Mouse (Mus musculus) heart, embryonic 13.5 days (tissue): ENCODE measurements around the gene Atg2a. TPM values are rescaled to one million over a fixed set of nuclear protein-coding genes. Genes with fewer than 3 reads are reported as not detected.
A peak's percentile ranks its signal among the peaks of the same experiment; 100 is the strongest.

Experiments used
- ATAC-seq: fragments of 200-750 bp; cut with Nextera tagmentation; 2 replicates; pipeline ENCODE4 v1.8.0; 2017; ENCODE audit warnings: moderate TSS enrichment; ENCODE audit not compliant: insufficient number of reproducible peaks, low FRiP score, low TSS enrichment; ENCODE audit errors: extremely low read depth
- H3K27ac ChIP-seq: fragments of 300-500 bp; sonication (generic); replicated peaks from 2 replicates; pipeline ENCODE4 v1.5.1; 2015; ENCODE audit warnings: moderate library complexity, mild to moderate bottlenecking, inconsistent platforms
- H3K27me3 ChIP-seq: fragments of 300-500 bp; sonication (generic); replicated peaks from 2 replicates; pipeline ENCODE4 v1.6.1; 2015; ENCODE audit warnings: mild to moderate bottlenecking, inconsistent platforms
- H3K36me3 ChIP-seq: fragments of 300-500 bp; sonication (generic); 2 replicates; pipeline ENCODE4 v1.6.1; 2015; ENCODE audit warnings: mild to moderate bottlenecking, inconsistent platforms
- H3K4me1 ChIP-seq: fragments of 300-500 bp; sonication (generic); 2 replicates; pipeline ENCODE4 v1.6.1; 2015; ENCODE audit warnings: inconsistent platforms
- H3K4me2 ChIP-seq: fragments of 300-500 bp; sonication (generic); 2 replicates; pipeline ENCODE4 v1.6.1; 2015; ENCODE audit warnings: inconsistent platforms, mild to moderate bottlenecking, moderate library complexity
- H3K4me3 ChIP-seq: fragments of 300-500 bp; sonication (generic); 2 replicates; pipeline ENCODE4 v1.5.1; 2015; ENCODE audit warnings: moderate library complexity, mild to moderate bottlenecking, inconsistent platforms
- H3K9ac ChIP-seq: fragments of 300-500 bp; sonication (generic); 2 replicates; pipeline ENCODE4 v1.6.1; 2015; ENCODE audit warnings: inconsistent platforms, mild to moderate bottlenecking, moderate library complexity
- H3K9me3 ChIP-seq: fragments of 300-500 bp; sonication (generic); 2 replicates; pipeline ENCODE4 v1.6.1; 2016; ENCODE audit warnings: inconsistent platforms
- WGBS: fragments of 180-500 bp; shearing (Covaris S2); methylation state at CpG from one replicate; pipeline ENCODE4 v1.1.7; 2015; ENCODE audit warnings: mixed read lengths; 5-methylcytosine and 5-hydroxymethylcytosine counted together
- polyA plus RNA-seq: library from polyadenylated mRNA; unstranded; fragments of >200 nt; fragmentation: Nextera tagmentation; extraction: Ambion mirVana; gene quantifications from 2 replicates; pipeline ENCODE4 v1.2.1, GENCODE M21; 2015

Gene Atg2a
- polyA plus RNA-seq, 1 experiment from 2014 or later = 7.1 TPM

DNA sequence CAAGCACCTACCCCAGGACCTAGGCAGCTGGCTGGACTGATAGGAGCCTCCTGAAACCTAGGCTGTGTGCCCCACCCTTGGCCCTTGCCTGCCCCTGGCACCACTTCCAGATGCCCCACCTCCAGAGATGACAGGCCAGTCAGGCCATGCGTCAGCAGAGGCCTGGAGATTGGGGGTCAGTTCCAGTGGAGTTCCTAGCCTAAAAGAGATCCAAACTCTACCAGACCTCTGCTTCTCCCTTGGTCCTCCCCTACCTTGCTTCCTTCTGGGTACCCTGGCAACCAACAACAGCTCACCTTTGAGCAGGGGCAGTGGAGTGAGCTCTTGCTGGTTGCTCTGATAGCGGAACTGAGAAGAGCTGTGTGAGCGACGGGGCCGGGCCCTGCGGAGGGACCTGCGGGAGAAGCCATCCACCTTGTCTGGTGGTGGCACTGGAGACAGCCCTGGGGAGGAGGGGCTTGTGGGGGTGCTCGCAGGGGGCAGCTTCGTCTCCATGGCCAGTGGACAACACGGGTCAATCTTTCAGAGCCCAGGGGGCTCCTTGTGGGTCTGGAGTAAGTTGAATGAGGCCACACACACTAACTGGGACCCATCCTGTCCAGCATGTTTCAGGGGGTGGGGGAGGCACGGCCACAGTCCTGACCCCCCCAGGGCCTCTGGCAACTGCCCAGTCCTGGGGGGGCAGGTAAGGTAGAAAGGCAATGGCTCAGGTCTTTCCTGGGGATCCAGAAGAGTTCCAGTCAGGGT lies 7.0 kb upstream of the Atg2a start:
- peak overlapping the region; percentile 94 for H3K9ac ChIP-seq
- WGBS = 62% methylated on average over 11 of the region's 11 CpGs
- peaks cover 25% of the 10 kb centered on the region for H3K4me1 ChIP-seq
- peak overlapping the region; percentile 88 for H3K4me2 ChIP-seq
- no peaks in the 10 kb centered on the region for H3K9me3 ChIP-seq
- no peak overlapping the region for H3K27ac ChIP-seq
- no peaks in the 10 kb centered on the region for H3K27me3 ChIP-seq
- H3K4me3 ChIP-seq = peak overlapping the region; percentile 88
- peaks cover 42% of the 10 kb centered on the region for H3K36me3 ChIP-seq
- ATAC-seq = no peak

DNA sequence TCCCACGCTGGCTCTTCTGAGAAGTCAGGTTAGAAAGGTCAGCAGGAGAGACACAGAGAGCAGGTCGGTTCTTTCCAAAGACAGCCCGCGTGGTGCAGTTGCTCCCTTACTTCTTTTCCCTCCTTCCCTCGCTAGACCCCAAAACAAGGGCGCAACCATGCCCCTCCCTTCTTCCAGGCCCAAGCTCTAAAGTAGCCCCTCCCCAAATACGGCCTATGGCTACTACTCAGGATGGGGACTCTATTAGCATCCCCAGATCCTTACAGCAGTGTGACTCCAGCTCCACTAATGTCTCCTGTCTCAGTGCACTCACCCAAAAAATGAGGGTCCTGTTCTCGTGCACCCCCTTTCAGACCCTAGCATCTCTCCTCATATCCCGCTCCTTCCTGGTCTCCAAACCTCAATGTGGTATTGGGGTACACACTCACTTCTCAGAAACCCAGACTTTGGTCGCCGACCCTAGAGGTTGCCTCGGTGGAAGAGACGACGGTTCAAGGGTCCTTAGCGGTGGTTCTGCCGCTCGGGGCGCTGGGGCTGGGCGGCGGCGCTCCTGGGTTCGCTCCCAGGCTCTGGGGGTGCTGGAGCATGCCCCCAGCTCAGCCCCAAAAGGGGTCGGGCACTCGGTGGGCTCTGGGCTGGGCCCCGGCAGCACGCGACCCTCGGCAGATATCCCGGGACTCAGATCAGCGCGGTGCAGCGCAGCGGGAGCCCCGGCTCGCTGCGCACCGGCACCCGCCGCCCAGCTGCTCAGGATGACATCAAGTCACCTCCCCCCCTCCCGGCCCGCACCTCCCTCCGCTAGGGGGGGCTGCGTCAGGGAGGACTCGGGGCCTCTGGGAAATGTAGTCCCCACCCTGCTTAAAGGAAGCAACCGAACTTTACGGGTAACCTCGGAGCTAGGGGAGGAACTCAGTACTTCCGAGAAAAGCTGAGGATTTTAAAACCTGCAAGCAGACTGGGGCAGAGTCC lies 6.1 kb upstream of the Atg2a start, which contains the start of gene Ppp2r5b:
Ppp2r5b (minus strand) TSS at position 789 of the 969 bp plus-strand sequence.
- peaks cover 30% of the 10 kb centered on the region for H3K4me1 ChIP-seq
- peaks cover 33% of the 10 kb centered on the region for H3K36me3 ChIP-seq
- no peaks in the 10 kb centered on the region for H3K27me3 ChIP-seq
- 3% methylated on average over 48 of the region's 48 CpGs for WGBS
- H3K9me3 ChIP-seq = no peaks in the 10 kb centered on the region
- peak within 1 kb of the TSS; percentile 94 for H3K9ac ChIP-seq
- peak; percentile 84 for ATAC-seq
- H3K4me2 ChIP-seq = peak within 1 kb of the TSS; percentile 88
- peak within 1 kb of the TSS; percentile 88 for H3K4me3 ChIP-seq
- H3K27ac ChIP-seq = peak within 1 kb of the TSS; percentile 98

DNA sequence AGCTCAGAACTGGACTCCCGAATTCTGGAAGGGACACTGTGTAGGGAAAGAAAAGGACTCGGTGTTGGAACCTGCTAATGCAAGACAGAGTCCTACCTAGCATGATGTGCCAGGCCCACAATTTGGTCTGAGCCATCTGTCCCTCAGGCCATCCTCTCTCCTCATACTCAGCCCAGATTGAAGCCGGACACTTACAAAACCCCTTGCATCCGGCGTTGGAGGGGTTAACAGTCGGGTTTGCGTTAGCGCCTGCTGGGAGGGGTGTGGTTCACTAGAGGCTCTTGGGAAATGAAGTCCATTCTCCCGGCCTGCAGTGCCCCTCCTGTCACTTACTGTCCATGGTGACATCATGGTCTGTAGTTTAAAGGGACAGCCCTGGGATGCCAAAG lies 5.4 kb upstream of the Atg2a start:
- peak overlapping the region; percentile 88 for H3K4me3 ChIP-seq
- peak overlapping the region; percentile 94 for H3K9ac ChIP-seq
- H3K4me2 ChIP-seq = peak overlapping the region; percentile 88
- WGBS = 0% methylated on average over 9 of the region's 9 CpGs
- H3K27me3 ChIP-seq = no peaks in the 10 kb centered on the region
- peaks cover 34% of the 10 kb centered on the region for H3K4me1 ChIP-seq
- peak overlapping the region; percentile 98 for H3K27ac ChIP-seq
- H3K9me3 ChIP-seq = no peaks in the 10 kb centered on the region
- peaks cover 26% of the 10 kb centered on the region for H3K36me3 ChIP-seq
- peak; percentile 87 for ATAC-seq

GRCm38 (mm10) chr19:6236842-6237241 lies 4.6 kb upstream of the Atg2a start:
- Histone ChIP-seq H3K27me3 (no peaks in the 10 kb centered on the region), H3K36me3 (peaks cover 18% of the 10 kb centered on the region), H3K4me2 (peak overlapping the region; percentile 88; the same call in 1 of the 2 replicates), H3K9me3 (no peaks in the 10 kb centered on the region), H3K9ac (no peak overlapping the region), H3K4me3 (no peak overlapping the region), H3K27ac (no peak overlapping the region), H3K4me1 (peaks cover 34% of the 10 kb centered on the region)
- WGBS = 63% methylated on average over 7 of the region's 7 CpGs
- ATAC-seq = no peak

- no peak for ATAC-seq
- Histone ChIP-seq H3K27ac (no peak overlapping the region), H3K4me2 (no peak overlapping the region), H3K27me3 (no peaks in the 10 kb centered on the region), H3K9ac (no peak overlapping the region), H3K36me3 (peaks cover 4% of the 10 kb centered on the region; the same call in 1 of the 2 replicates), H3K9me3 (no peaks in the 10 kb centered on the region), H3K4me1 (peaks cover 43% of the 10 kb centered on the region), H3K4me3 (no peak overlapping the region)
These were observed 2.7 kb upstream of the Atg2a start for GRCm38 (mm10) chr19:6238740-6239139.

DNA sequence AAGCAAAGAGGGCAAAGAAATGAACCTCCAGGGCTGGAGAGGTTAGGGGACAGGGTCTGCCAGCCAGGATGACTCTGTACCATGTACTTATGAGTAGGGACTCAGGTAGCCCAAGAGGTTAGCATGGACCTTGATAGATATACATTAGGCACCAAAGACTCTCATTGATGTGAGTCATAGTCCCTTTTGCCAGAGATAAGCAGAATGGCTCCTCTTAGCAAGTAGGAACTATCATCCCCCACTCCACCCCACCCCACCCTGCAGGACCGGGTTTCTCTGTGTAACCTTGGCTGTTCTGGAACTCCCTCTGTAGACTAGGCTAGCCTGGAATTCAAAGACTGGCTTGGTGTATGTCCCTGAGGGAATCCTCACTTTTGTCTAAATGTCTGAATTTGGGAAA lies 1.3 kb upstream of the Atg2a start:
- Histone ChIP-seq H3K36me3 (peaks cover 16% of the 10 kb centered on the region), H3K27ac (peak overlapping the region; percentile 13; the same call in 1 of the 2 replicates)
- no peak for ATAC-seq

GRCm38 (mm10) chr19:6240725-6241124 lies 743 bp upstream of the Atg2a start:
- Histone ChIP-seq H3K9ac (peak overlapping the region; percentile 48), H3K9me3 (no peaks in the 10 kb centered on the region), H3K27ac (peak overlapping the region; percentile 60), H3K4me1 (peaks cover 28% of the 10 kb centered on the region), H3K4me3 (peak overlapping the region; percentile 81), H3K36me3 (peaks cover 21% of the 10 kb centered on the region), H3K4me2 (peak overlapping the region; percentile 96), H3K27me3 (no peaks in the 10 kb centered on the region)
- 30% methylated on average over 5 of the region's 5 CpGs for WGBS
- no peak for ATAC-seq

More for the DNA sequence above, 1.3 kb upstream of the Atg2a start:
- WGBS = 41% methylated on average over 1 of the region's 1 CpGs
- Histone ChIP-seq H3K4me3 (no peak overlapping the region), H3K9ac (no peak overlapping the region), H3K9me3 (no peaks in the 10 kb centered on the region), H3K4me1 (peaks cover 30% of the 10 kb centered on the region), H3K4me2 (0 out of 2 replicates have a peak overlapping the region, but pooled peaks have one; percentile 96), H3K27me3 (no peaks in the 10 kb centered on the region)

DNA sequence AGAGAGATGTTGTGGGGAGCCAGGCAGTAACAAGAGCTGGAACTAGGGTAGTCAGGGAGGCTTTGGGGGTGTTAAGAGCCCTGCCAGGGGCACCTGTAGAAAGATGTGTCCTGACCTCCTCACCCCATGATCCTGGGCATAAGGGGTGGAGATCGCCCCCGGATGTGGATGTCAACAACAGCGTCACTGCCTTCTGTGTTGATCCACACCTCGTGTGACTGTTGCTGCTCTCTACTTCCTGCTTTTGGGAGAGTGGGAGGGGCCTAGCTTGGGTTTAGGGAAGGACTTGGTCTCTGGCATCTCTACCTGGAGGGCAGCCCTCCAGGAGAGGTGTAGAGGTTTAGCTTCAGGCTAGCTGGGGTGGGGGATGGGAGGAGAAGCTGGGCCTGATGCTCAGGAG lies 813 bp downstream of the Atg2a start:
- WGBS = 0% methylated on average over 4 of the region's 4 CpGs
- Histone ChIP-seq H3K9me3 (no peaks in the 10 kb centered on the region), H3K4me2 (peak overlapping the region; percentile 96), H3K4me1 (peaks cover 22% of the 10 kb centered on the region), H3K4me3 (peak overlapping the region; percentile 81), H3K27ac (peak overlapping the region; percentile 72), H3K27me3 (no peaks in the 10 kb centered on the region), H3K36me3 (peaks cover 37% of the 10 kb centered on the region), H3K9ac (peak overlapping the region; percentile 93)
- ATAC-seq = 0 out of 2 replicates have a peak, but pooled peaks have one; percentile 15

DNA sequence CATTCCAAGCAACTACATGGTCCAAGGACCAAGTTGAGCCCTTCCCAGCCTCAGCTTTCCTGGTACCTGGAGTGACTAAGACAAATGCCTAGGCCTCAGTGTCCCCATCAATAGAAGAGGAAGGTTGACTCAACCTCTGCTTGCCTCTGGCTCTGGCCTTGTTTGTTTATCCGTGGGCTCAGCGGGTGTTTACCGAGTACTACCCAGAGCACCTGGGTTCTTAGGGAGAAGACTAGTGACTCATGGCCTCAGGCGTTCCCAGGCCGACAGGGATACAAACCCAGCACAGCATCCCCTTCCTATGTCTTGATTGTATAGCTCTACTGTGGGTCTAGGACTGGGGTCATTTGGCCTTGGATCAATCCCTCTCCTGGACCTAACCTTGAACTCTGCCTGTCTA lies 1.8 kb downstream of the Atg2a start:
- 78% methylated on average over 5 of the region's 5 CpGs for WGBS
- peak overlapping the region; percentile 96 for H3K4me2 ChIP-seq

GRCm38 (mm10) chr19:6245806-6246205 lies 4.3 kb downstream of the Atg2a start:
- 52% methylated on average over 1 of the region's 1 CpGs for WGBS
- peaks cover 15% of the 10 kb centered on the region for H3K4me1 ChIP-seq
- ATAC-seq = no peak
- no peaks in the 10 kb centered on the region for H3K27me3 ChIP-seq
- no peak overlapping the region for H3K4me3 ChIP-seq
- no peak overlapping the region for H3K27ac ChIP-seq
- H3K9me3 ChIP-seq = no peaks in the 10 kb centered on the region
- no peak overlapping the region for H3K9ac ChIP-seq
- no peak overlapping the region for H3K4me2 ChIP-seq
- peaks cover 67% of the 10 kb centered on the region for H3K36me3 ChIP-seq

More for the DNA sequence above, 1.8 kb downstream of the Atg2a start:
- H3K27me3 ChIP-seq = no peaks in the 10 kb centered on the region
- no peak for ATAC-seq
- no peak overlapping the region for H3K4me3 ChIP-seq
- H3K9ac ChIP-seq = peak overlapping the region; percentile 93
- peaks cover 46% of the 10 kb centered on the region for H3K36me3 ChIP-seq
- H3K4me1 ChIP-seq = peaks cover 22% of the 10 kb centered on the region
- no peaks in the 10 kb centered on the region for H3K9me3 ChIP-seq
- H3K27ac ChIP-seq = no peak overlapping the region
